Mouse (Mus musculus): ENCODE results near the gene Rragb. TPM values are rescaled to one million over a fixed set of nuclear protein-coding genes. Genes with fewer than 3 reads are reported as not detected.

Rragb gene
- 1 to 10 TPM; 6.3 to 8.5 TPM for total RNA-seq (2021)
- long read RNA-seq, experiment 1, transcript Rragb-201 (11 exons, 2,258 nt), result major isoform, 8 of 24 reads
- long read RNA-seq, experiment 1, partial matches to known transcripts, result 1 of 24 reads
- long read RNA-seq, experiment 1, other reads (novel, unspliced or antisense), result 15 of 24 reads
- long read RNA-seq, experiment 2, transcript Rragb-201 (11 exons, 2,258 nt), result major isoform, 6 of 9 reads
- long read RNA-seq, experiment 2, partial matches to known transcripts, result 0 of 9 reads
- long read RNA-seq, experiment 2, other reads (novel, unspliced or antisense), result 3 of 9 reads

DNA sequence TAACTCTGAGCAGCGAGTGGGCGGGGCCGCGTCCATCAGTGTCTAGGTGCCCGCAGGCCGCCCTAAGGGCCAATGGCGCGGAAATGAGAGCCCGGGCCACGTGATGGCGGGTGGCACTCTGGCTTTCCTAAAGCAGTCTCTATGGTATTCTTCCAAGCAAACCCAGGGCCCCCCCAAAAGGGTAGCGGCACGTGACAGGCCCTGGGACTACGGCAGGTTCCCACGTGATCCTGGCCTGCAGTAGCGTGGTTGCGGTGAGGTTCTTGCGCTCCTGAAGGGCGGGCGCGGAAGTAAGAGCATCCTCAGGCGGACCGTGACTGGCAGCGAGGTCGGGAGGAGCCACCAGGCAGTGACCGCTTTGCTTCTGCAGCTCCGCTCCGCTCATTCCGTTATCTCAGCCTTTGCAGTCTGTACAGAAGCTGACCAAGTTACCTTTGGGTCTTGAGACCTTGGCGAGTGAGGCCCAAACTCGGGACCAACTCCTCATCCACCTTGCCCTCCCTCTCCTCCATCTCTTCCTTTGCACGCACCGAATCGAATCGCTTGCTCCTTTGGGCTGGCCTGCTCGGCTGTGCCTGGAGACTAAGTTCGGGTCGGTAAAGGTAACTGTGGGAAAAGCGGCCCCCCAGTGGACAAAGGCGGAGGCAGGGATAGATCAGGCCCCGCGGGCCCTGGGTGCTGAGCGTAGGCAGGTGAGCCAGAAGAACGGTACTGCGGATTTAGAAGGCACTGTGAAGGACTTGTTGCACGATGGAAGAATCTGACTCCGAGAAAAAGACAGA, at the start of gene Rragb:
Gene Rragb (plus strand): TSS at position 248 of the 782 bp plus-strand sequence.
- peak; percentile 79 to 85 for DNase-seq

DNA sequence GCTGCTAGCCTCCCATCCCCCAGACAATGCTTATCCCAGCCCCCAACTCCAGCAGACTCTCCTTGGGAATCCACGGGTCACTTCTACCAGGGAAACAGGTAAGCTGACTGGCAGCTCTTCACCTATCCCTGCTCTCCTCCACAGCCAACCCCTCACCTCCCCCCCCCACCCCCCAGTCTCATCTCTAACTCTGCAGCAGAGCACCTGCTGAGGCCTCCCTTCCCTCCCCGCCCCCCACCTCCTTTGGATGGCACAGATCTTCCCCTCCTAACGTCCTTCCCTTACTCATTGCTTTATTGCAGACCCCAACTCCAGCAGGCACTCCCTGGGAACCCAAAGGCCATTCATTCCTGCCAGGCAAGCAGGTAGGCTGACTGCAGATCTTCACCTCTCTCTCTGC, 21.3 kb upstream of the Rragb start, which contains the start of gene Foxr2:
Gene Foxr2 (plus strand): TSS at position 301 of the 400 bp plus-strand sequence.
- no peak for DNase-seq

DNA sequence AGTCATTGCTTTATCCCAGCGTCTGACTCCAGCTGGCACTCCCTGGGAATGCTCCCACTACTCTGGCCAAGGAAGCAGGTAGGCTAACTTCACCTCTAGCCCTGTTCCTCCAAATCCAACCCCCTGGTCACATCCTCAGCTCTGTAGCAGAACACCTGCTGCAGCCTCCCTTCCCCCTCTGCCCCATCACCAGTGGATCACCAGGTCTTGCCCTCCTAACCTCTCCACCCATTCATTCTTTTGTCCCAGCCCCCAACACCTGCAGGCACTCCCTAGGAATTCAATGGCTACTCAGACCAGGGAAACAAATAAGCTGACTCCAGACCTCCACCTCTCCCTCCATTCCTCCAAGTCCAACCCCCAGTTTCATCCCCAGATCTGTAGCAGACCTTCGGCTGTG, 20.8 kb upstream of the Rragb start:
- no peak for DNase-seq

DNA sequence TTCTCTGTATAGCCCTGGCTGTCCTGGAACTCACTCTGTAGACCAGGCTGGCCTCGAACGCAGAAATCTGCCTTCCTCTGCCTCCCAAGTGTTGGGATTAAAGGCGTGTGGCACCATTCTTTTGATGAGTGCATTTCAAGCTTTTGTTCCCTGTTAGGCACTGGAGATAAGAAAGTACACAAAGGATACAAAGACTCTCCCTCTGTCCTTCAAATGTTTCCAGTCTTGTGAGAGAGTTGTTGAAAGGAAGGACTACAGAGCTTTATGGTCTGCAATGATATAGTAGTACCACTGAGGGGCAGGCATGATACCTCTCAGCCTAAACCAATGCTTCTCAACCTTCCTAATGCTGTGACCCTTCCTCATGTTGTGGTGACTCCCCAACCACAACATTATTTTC, 2.9 kb downstream of the Rragb start:
- DNase-seq, result no peak

DNA sequence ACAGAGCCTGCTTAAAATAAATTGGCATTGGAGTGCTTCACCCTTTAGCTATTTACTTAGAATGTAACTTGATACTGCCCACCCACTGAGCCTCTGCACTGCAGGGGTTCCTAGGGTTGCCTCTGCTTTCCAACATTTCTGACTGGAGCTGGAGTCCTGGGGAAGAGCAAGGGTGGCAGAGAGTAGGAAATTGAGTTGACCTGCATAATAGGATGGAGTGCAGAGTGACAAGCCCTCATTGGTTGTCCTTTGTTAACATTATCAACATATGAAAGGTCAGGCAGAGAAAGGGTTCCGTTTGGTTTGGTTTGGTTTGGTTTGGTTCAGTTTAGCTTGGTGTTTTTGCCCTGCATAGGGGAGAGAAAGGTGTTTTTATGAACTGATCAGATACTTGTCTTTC, 12.0 kb downstream of the Rragb start:
- no peak for DNase-seq

DNA sequence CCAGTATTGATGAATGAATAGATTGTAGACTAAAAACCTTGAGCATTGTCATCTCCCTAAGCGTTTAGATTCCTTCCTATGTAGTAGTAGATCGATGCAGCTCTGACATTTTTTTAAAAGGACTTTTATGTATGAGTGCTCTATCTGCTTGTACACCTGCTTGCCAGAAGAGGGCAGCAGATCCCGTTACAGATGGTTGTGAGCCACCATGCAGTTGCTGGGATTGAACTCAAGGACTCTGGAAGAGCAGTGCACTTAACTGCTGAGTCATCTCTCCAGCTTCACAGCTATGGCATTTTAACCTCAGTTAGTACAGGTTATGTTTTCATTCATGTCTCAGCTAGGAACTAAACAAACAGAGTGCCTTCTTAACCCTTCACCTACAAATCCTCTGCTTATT, 15.5 kb downstream of the Rragb start:
- DNase-seq, result peak; percentile 7 to 38

DNA sequence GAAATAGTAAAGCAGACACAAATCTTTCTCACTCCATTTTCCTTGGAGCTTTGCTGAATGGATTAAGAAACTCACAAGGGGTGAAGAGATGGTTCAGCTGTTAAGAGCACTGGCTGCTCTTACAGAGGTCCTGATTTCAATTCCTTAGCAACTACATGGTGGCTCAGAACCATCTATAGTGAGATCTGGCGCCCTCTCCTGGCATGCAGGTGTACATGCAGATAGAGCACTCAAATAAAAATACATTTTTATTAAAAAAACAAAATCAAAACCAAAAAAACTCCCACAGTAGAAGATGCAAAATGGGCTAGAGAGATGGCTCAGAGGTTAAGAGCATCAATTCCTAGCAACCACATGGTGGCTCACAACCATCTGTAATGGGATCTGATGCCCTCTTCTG, 35.0 kb downstream of the Rragb start:
- peak; percentile 2 to 8 for DNase-seq

DNA sequence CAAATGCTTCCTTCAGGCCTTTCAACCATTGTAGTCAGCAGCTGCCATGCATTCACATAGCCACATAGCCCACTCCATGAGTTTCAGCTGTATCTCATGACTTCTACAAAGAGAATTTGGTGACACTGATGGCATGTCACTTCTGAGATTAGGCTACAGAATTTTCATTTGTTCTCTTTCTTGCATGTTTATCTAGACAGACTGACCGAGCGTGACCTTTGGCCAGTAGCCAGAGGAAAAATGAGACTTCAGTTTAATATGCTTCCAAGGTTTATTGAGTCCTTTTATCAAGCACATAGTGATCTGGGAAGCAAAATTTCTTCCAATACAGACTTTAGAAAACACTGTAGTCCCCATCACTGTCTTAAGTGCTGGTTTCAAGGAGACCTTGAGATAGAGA, 42.4 kb downstream of the Rragb start:
- DNase-seq, result peak; percentile 1 to 11

DNA sequence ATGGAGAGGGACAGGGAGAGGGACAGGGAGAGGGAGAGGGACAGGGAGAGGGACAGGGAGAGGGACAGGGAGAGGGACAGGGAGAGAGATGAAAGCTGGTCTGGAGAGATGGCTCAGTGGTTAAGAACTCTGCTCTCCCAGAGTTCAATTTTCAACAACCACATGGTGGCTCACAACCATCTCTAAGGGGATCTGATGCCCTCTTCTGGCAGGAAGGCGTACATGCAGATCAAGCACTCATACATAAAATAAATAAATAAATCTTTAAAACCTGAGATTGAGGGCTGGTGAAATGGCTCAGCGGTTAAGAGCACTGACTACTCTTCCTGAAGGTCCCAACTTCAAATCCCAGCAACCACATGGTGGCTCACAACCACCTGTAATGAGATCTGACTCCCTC, 59.4 kb downstream of the Rragb start:
- DNase-seq, result peak in 1 of 2 experiments; percentile 5

DNA sequence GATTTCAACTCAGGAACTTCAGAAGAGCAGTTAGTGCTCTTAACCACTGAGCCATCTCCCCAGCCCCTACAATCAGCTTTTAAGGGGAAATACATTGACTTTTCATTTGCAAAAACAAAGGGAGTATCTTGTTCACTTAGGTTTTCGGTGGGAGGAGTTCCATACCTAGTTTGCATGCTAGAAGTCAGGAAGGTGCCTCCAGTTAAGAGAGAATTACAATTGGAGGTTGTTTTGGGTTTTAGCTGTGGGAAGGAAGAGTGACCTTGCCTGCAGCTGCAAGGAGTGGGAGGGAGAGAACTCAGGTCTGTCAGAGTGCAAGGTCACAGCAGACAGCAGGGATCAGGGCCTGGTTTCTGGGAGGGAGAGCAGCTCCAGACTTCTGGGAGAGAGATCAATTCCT, 71.3 kb downstream of the Rragb start:
- no peak for DNase-seq

Other genes with a start within 250 kb of the Rragb start
- gene Usp51, start 133.5 kb upstream of the Rragb start, total RNA-seq (2021), result 1 to 10 TPM; 2.1 to 2.8 TPM
- gene Mageh1, start 102.4 kb upstream of the Rragb start, total RNA-seq (2021), result 10 to 100 TPM; 21.9 to 24.2 TPM
- not detected for gene Foxr2, start 21.2 kb upstream of the Rragb start, total RNA-seq (2021)
- gene Klf8, start 97.5 kb downstream of the Rragb start, total RNA-seq (2021), result 1 to 10 TPM in 1 of 2 experiments, under 1 TPM in 1; 0.99 to 1.4 TPM